Mouse (Mus musculus) kidney, embryonic 16.5 days (tissue): ENCODE measurements at regions not wholly inside any gene's neighbourhood (a gene's known extent, or its start where the extent isn't known, plus 50 kb on each side); places are given as distances from the start of the nearest gene placed in this dataset.

Experiments used
- ATAC-seq: fragments of 200-750 bp; cut with Nextera tagmentation; 2 replicates; pipeline ENCODE4 v1.8.0; 2017; ENCODE audit warnings: moderate TSS enrichment; ENCODE audit not compliant: low FRiP score, low TSS enrichment
- H3K27ac ChIP-seq: fragments of 300-500 bp; sonication (generic); 2 replicates; pipeline ENCODE4 v1.5.1; 2014; ENCODE audit warnings: low read length
- H3K27me3 ChIP-seq: fragments of 300-500 bp; sonication (generic); 2 replicates; pipeline ENCODE4 v1.6.1; 2014; ENCODE audit warnings: low read length, control low read depth, mixed read lengths; ENCODE audit not compliant: insufficient read depth
- H3K36me3 ChIP-seq: fragments of 300-500 bp; sonication (generic); 2 replicates; pipeline ENCODE4 v1.6.1; 2014; ENCODE audit warnings: low read length, control low read depth, mixed read lengths; ENCODE audit not compliant: insufficient read depth
- H3K4me1 ChIP-seq: fragments of 300-500 bp; sonication (generic); 2 replicates; pipeline ENCODE4 v1.6.1; 2014; ENCODE audit warnings: low read length, control low read depth, mixed read lengths; ENCODE audit not compliant: insufficient read depth
- H3K4me2 ChIP-seq: fragments of 300-500 bp; sonication (generic); replicated peaks from 2 replicates; pipeline ENCODE4 v1.6.1; 2014; ENCODE audit warnings: low read depth, low read length
- H3K4me3 ChIP-seq: fragments of 300-500 bp; sonication (generic); 2 replicates; pipeline ENCODE4 v1.5.1; 2014; ENCODE audit warnings: mild to moderate bottlenecking, low read length
- H3K9ac ChIP-seq: fragments of 300-500 bp; sonication (generic); replicated peaks from 2 replicates; pipeline ENCODE4 v1.6.1; 2014; ENCODE audit warnings: low read length
- H3K9me3 ChIP-seq: fragments of 300-500 bp; sonication (generic); 2 replicates; pipeline ENCODE4 v1.6.1; 2016; ENCODE audit warnings: low read length, control low read depth
- WGBS: fragments of 180-500 bp; shearing (Covaris S2); extraction: QIAGEN DNeasy Blood & Tissue Kit; methylation state at CpG from one replicate; pipeline ENCODE4 v1.1.7; 2014; 5-methylcytosine and 5-hydroxymethylcytosine counted together

GRCm38 (mm10) chr19:44649206-44649605 lies 86.6 kb downstream of the Hif1an start:
- 54% methylated on average over 7 of the region's 7 CpGs for WGBS
- no peaks in the 10 kb centered on the region for H3K9me3 ChIP-seq
- H3K4me3 ChIP-seq = no peak overlapping the region
- no peak overlapping the region for H3K27ac ChIP-seq
- no peak overlapping the region for H3K9ac ChIP-seq
- peaks cover 14% of the 10 kb centered on the region for H3K4me1 ChIP-seq
- ATAC-seq = no peak
- H3K36me3 ChIP-seq = no peaks in the 10 kb centered on the region
- H3K27me3 ChIP-seq = peaks cover 21% of the 10 kb centered on the region
- H3K4me2 ChIP-seq = no peak overlapping the region

GRCm38 (mm10) chr19:44650841-44651240 lies 88.2 kb downstream of the Hif1an start:
- Histone ChIP-seq H3K4me1 (peaks cover 10% of the 10 kb centered on the region), H3K27me3 (peaks cover 21% of the 10 kb centered on the region), H3K4me2 (no peak overlapping the region), H3K27ac (no peak overlapping the region), H3K9me3 (no peaks in the 10 kb centered on the region), H3K9ac (no peak overlapping the region), H3K36me3 (no peaks in the 10 kb centered on the region), H3K4me3 (no peak overlapping the region)
- 23% methylated on average over 2 of the region's 2 CpGs for WGBS
- ATAC-seq = no peak

- Histone ChIP-seq H3K9ac (no peak overlapping the region), H3K9me3 (no peaks in the 10 kb centered on the region)
- 11% methylated on average over 4 of the region's 4 CpGs for WGBS
These were observed 89.0 kb downstream of the Hif1an start for GRCm38 (mm10) chr19:44651605-44652004.

GRCm38 (mm10) chr19:44655719-44656118 lies 93.1 kb downstream of the Hif1an start:
- Histone ChIP-seq H3K27ac (no peak overlapping the region), H3K4me3 (no peak overlapping the region), H3K36me3 (no peaks in the 10 kb centered on the region), H3K4me1 (peaks cover 18% of the 10 kb centered on the region), H3K4me2 (no peak overlapping the region), H3K27me3 (peaks cover 18% of the 10 kb centered on the region), H3K9me3 (no peaks in the 10 kb centered on the region), H3K9ac (no peak overlapping the region)
- peak; percentile 56 for ATAC-seq
- WGBS = 13% methylated on average over 6 of the region's 6 CpGs

More at GRCm38 (mm10) chr19:44651605-44652004, 89.0 kb downstream of the Hif1an start:
- Histone ChIP-seq H3K4me2 (no peak overlapping the region), H3K36me3 (no peaks in the 10 kb centered on the region), H3K4me3 (no peak overlapping the region), H3K27me3 (peaks cover 21% of the 10 kb centered on the region), H3K27ac (no peak overlapping the region), H3K4me1 (peaks cover 13% of the 10 kb centered on the region)
- peak; percentile 36; the same call in 1 of the 2 replicates for ATAC-seq

GRCm38 (mm10) chr19:44659316-44659715 lies 96.5 kb upstream of the Pax2 start:
- WGBS = 13% methylated on average over 10 of the region's 10 CpGs
- no peaks in the 10 kb centered on the region for H3K36me3 ChIP-seq
- peaks cover 11% of the 10 kb centered on the region for H3K27me3 ChIP-seq
- H3K4me2 ChIP-seq = no peak overlapping the region
- no peak overlapping the region for H3K27ac ChIP-seq
- H3K4me1 ChIP-seq = peaks cover 16% of the 10 kb centered on the region
- no peak overlapping the region for H3K9ac ChIP-seq
- H3K4me3 ChIP-seq = no peak overlapping the region
- ATAC-seq = peak; percentile 47
- H3K9me3 ChIP-seq = no peaks in the 10 kb centered on the region

- H3K4me3 ChIP-seq = peak overlapping the region; percentile 49
- H3K27me3 ChIP-seq = peaks cover 46% of the 10 kb centered on the region
- 0% methylated on average over 14 of the region's 14 CpGs for WGBS
- H3K36me3 ChIP-seq = no peaks in the 10 kb centered on the region
- H3K9ac ChIP-seq = peak overlapping the region; percentile 52
- peak; percentile 62 for ATAC-seq
- H3K4me2 ChIP-seq = peak overlapping the region; percentile 74
- peak overlapping the region; percentile 83 for H3K27ac ChIP-seq
- no peaks in the 10 kb centered on the region for H3K9me3 ChIP-seq
- H3K4me1 ChIP-seq = peaks cover 23% of the 10 kb centered on the region
These were observed 86.3 kb upstream of the Pax2 start for GRCm38 (mm10) chr19:44669535-44669958.

GRCm38 (mm10) chr19:44674621-44675245 lies 81.1 kb upstream of the Pax2 start:
- H3K9me3 ChIP-seq = no peaks in the 10 kb centered on the region
- no peaks in the 10 kb centered on the region for H3K36me3 ChIP-seq
- H3K4me2 ChIP-seq = peak overlapping the region; percentile 40
- H3K27ac ChIP-seq = no peak overlapping the region
- H3K27me3 ChIP-seq = peaks cover 71% of the 10 kb centered on the region
- peaks cover 26% of the 10 kb centered on the region for H3K4me1 ChIP-seq
- WGBS = 7% methylated on average over 45 of the region's 45 CpGs
- no peak for ATAC-seq
- no peak overlapping the region for H3K9ac ChIP-seq
- peak overlapping the region; percentile 29 for H3K4me3 ChIP-seq

GRCm38 (mm10) chr19:44676555-44677120 lies 79.2 kb upstream of the Pax2 start:
- Histone ChIP-seq H3K27ac (no peak overlapping the region), H3K4me2 (0 out of 2 replicates have a peak overlapping the region, but pooled peaks have one; percentile 1), H3K4me3 (no peak overlapping the region), H3K4me1 (peaks cover 27% of the 10 kb centered on the region), H3K9ac (no peak overlapping the region), H3K36me3 (no peaks in the 10 kb centered on the region), H3K27me3 (peaks cover 75% of the 10 kb centered on the region), H3K9me3 (no peaks in the 10 kb centered on the region)
- no peak; the same call in 1 of the 2 replicates for ATAC-seq
- whole genome bisulfite sequencing = 10% methylated on average over 12 of the region's 12 CpGs

- ATAC-seq = peak; percentile 80
- WGBS = 24% methylated on average over 8 of the region's 8 CpGs
- H3K4me2 ChIP-seq = no peak overlapping the region
- peaks cover 22% of the 10 kb centered on the region for H3K4me1 ChIP-seq
- no peak overlapping the region for H3K9ac ChIP-seq
- no peak overlapping the region for H3K4me3 ChIP-seq
- H3K36me3 ChIP-seq = no peaks in the 10 kb centered on the region
- no peaks in the 10 kb centered on the region for H3K9me3 ChIP-seq
- peaks cover 72% of the 10 kb centered on the region for H3K27me3 ChIP-seq
- H3K27ac ChIP-seq = no peak overlapping the region
These were observed 78.5 kb upstream of the Pax2 start for GRCm38 (mm10) chr19:44677295-44677694.

- H3K4me2 ChIP-seq = no peak overlapping the region
- H3K27me3 ChIP-seq = peaks cover 71% of the 10 kb centered on the region
- no peak overlapping the region for H3K4me3 ChIP-seq
- no peak overlapping the region for H3K27ac ChIP-seq
- no peaks in the 10 kb centered on the region for H3K36me3 ChIP-seq
- H3K4me1 ChIP-seq = peaks cover 21% of the 10 kb centered on the region
- WGBS = 81% methylated on average over 1 of the region's 1 CpGs
- H3K9me3 ChIP-seq = no peaks in the 10 kb centered on the region
- ATAC-seq = no peak
- no peak overlapping the region for H3K9ac ChIP-seq
These were observed 77.2 kb upstream of the Pax2 start for GRCm38 (mm10) chr19:44678686-44679085.
